Mouse (Mus musculus): ENCODE results near the gene Top2a. TPM values are rescaled to one million over a fixed set of nuclear protein-coding genes. Genes with fewer than 3 reads are reported as not detected.
"Not testable (repeated sequence)": the region's sequence is repeated elsewhere in the genome, so short reads cannot be mapped to it uniquely, and the experiment has no call there.

Gene Top2a
- polyA plus RNA-seq, 2 experiments from 2014 or later, result 118 to 121 TPM

DNA sequence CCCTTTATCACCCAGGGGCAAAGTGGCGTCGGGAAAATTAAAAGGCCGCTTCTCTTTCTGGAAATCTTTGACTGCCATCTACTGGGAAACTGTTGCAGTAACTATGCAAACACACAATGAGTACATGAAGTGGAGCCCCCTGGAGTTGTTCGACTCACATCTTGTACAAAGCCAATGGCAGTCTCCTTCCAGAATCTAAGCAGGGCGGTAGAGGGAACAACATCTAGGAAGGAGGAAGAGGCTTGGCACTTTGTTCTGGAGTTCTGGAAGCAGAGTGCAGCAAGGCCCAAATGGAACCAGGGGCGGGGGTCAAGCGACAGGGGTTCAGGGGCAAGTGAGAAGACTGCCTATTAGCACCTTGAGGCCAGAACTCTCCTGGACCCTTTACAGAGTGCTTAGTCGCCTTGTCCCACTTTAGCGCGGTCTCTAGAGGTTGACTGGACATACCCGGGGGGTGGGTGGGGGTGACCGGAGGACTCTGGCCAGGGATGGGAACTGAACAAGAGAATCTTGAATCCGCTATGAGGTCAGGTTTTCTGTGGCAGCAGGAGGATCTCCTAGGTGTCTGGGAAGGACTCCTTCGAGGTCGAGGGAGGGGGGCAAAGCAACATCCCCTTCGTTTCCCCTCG lies 16.5 kb upstream of the Top2a start:
- no peak for ATAC-seq

DNA sequence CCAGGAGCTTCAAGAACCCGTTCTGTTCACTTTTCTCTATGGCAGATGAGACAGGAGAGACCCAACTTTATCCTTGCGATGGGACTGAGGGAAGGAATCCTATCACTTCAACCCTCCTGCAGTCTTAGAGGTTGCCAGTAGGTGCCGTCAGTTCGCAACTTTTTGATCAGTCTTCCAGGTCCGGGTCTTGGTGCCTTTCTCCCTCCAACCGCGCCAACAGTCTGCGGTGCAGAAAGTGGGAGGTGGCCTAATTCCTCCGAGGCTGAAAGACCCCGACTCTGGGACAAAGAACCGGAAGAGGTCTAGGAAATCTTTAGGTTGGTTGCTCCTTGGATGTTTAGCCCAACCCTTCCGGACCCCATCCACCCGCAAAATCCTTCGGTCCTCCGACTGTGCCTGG lies 15.8 kb upstream of the Top2a start:
- ATAC-seq, result peak; percentile 65

DNA sequence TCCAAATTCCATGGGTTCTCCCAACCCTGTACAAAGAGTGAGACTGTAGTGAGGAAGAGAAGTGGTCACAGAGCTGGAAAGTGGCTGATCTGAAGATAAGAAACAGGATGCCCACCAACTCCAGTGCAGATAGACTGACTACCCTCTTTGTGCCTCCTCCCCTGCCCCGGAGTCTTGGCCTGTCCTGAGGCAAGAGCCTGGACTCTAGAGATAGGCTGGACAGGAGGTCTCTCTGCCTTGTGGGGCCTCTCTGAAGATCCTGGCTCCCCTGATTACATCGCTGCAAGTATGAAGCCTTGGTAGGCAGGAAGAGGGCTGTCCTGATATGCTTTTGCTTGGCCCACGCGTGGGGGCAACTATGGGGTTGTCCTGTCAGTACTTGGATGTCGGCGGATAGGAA lies 12.3 kb upstream of the Top2a start:
- no peak for ATAC-seq

DNA sequence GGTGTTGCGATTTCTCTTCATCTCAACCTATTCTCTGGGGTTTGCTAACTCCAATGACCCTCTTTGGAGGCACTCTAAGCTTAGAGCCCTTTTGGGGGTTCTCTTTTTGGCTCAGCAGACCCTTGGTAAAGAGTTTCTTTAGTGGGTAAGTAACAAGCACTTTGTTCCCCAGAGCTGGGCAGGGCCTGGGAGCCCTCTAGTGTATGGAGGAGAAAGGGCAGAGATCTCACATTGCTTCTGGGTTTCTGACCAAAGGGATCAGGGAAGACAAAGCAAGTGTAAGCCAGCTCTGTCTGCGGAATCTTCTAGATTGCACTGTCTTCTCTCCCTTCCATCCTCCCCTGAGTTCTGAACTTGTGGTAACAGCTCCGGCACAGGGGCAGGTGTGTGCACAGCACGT lies 11.4 kb upstream of the Top2a start:
- ATAC-seq, result no peak

DNA sequence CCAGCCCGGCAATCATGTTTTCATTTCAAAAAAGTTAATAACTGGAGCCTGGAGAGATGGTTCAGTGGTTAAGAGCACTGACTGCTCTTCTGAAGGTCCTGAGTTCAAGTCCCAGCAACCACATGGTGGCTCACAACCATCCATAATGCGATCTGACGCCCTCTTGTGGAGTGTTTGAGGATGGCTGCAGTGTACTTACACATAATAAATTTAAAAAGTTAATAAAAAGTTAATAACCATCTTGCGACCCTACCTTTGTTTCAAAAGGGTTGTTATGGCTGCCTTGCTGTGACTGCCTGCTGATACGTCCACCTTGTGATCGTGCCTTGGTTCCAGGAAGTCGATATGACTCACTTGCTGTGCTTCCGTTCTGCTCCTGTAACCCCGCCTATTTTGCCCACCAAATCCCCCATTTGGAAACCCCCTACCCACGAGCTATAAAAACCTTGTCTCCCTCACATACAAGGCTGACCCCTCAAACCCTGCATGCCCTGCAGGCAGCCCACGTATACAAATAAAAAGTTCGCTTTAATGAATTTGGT lies 3.0 kb upstream of the Top2a start:
- ATAC-seq, result no peak

DNA sequence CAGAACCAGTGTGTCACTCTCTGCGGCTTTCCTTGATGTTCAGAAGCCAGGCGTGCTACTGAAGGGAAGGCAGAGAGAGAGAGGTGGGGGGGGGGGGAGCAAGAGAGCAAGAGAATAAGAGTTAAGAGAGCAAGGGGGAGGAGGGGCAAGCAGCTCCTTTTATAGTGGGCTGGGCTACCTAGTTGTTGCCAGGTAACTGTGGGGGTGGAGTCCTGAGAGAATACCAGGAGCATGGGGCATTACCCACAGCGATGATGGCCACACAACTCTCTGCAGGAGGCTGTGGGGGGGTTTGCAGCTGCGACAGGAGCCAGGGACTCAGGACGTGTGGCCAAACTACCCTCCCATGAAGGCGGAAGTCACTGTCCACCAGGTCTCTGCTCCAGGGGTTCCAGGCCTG lies 1.9 kb upstream of the Top2a start:
- no peak for ATAC-seq

DNA sequence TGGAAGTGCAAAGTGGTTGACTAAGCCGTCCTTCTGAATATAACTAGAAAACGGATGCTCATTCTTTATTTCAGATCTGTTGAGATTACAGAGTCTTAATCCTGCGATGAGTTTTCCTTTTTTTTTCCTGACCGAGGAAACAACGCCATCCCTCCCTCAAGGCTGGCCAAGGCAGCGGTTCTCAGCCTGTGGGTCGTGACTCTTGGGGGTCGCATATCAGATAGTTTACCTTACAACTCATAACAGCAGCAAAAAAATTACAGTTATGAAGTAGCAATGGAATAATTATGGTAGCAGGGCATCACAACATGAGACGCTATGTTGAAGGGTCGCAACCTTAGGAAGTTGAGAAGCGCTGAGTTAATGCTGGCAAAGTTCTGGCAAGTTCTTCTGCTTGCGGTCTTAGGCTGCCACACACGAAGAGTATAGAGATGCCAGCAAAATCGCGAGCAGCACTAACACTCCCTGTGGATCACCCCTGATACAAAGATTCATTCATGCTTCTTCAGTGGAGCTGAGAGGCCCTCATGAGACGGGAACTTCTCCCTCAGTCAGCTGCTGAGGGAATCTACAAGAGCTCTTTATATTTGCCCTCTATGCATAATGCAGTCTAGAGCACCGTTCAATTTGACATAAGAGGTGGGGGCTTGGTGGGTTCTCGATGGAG lies 612 bp upstream of the Top2a start:
- no peak for ATAC-seq

DNA sequence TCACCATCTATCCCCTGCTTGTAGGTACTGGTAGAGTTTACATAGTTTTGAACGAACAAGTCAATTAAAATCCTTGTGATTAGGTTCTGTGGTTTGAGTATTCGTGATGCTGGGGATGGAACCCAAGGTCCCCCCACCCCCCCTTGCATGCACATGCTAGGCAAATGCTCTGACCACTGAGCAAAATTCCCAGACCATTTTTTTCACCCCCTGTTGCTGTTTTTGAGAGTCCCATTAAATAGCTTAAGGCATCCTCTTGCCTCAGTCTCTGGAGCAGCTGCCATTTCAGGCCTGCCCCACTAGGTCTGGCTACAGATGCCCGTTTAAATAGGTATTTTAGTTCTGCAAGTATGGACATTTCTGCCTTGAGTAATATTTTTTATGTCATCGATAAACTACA lies 895 bp downstream of the Top2a start:
- no peak for ATAC-seq

DNA sequence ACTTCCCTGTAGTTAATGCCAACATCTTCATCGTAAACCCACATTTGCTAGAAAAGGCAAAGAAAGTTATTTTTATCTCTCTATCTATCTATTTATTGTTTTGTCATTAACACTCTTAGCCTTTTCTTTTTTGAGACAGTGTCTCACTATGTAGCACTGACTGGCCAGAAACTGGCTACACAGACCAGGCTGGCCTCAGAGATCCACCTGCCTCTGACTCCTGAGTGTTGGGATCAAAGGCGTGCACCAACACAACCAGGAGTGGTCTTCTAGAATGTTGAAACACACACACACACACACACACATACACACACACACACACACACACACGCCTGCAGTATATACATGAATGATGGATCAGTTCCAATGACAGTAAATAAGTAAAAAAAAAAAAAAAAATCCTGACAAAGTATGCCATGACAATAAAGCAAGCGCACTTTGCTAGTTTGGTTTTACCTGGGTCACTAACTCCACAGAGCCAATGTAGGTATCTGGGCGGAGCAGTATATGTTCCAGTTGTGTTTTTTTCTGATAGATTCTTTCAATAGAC lies 1.5 kb downstream of the Top2a start:
- no peak for ATAC-seq

DNA sequence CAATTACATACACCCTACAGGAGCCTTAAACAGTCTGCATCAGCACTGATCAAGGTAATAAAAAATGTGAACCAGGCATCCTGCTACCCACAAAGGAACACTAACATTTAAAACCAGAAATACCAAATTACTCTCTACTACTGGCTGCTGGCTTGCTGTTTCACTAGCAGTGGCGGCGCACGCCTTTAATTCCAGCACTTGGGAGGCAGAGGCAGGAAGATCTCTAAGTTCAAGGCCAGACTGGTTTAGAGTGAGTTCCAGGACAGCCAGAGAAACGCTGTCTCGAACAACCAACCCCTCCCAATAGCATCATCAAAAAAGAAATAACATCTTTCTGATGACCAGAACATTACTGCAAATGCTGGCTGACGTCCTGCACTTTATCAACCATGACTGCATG lies 4.1 kb downstream of the Top2a start:
- ATAC-seq, result no peak

DNA sequence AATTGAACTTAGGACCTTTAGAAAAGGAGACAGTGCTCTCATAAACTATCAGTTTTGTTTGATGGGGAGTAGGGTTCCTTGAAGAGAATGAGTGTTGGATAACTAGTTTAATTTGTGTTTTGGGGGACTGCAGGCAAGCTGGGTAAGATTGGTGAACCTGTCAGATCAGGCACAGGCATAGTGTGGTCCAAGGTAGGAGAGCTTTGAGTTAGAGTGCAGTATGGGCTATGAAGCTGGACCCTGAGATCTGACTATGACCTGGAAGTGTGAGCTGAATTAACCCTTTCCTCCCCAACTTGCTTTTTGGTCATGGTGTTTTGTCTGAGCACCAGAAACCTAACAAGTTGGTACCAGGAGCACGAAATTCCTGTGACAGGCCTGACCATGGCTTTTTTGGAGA lies 10.1 kb downstream of the Top2a start:
- no peak for ATAC-seq

DNA sequence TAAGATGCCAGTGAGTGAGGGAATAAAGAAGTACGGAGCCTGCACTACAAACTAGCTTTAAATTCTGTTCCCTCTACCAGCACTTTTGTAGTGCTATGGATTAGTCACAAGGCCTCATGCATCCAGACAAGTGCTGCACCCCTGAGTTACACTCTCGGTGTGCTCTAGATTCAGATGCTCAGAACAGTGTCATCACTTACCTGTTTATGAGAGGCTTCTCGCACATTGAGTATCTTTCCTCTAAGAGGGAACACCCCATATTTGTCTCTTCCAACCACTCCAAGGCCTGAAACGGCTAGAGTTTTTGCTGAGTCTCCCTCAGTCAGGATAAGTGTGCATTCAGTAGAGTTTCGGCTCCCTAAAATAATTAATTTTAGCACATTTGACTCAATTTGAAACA lies 13.3 kb downstream of the Top2a start:
- ATAC-seq, result no peak

DNA sequence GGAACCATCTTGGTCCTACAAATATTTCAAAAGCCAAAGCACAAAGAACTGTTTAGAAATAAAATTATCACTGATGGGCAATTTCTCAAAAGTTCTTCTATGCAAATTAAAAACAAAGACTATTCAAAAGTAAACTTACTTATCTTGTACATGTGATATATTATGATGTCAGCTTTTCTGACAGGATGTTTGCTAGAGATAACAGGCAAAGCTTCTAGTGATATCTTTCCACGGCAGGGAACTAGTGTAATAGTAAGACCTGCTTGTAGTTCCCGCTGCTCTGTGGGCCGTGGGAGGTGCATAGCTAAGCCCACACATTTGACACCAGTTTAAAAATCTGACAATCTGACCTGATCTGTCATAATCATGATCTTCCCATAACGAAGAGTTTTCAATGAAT lies 13.9 kb downstream of the Top2a start:
- ATAC-seq, result peak; percentile 77

DNA sequence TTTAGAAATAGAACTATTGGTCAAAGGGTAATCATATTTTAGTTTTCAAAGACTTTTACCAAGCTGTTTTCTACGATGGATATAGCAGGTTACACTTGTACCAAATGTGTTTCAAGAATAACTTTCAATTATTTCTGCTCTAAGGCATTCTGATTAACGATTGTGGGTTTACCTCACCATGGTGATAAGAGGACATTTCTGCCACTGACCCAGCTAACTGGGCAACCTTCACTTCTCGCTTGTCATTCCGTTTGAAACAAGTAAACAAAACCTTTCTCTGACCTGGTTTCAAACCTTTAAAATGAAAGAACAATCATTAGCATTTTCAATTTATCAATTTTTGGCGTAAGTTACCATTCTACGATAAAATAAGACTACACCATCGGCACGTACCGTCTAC lies 17.2 kb downstream of the Top2a start:
- no peak for ATAC-seq

DNA sequence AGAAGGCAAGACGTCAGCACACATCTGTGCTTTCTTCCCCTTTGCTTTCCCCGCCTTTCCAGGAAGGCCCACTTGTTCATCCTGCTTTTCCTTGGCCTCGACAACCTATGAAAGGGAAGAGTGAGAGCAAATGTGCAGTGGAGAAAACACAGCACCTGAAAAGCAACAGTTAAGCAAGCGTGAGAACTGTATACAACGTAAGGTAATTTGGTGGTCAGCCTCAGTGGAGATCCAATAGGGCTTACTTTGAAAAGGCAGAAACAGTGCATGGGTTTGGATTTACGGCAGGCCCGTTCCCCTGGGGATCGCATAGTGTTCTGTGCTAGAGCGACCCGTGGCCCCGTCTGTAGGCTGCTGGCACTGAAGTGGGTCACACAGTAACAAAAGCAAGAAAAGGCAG lies 24.7 kb downstream of the Top2a start:
- no peak for ATAC-seq

DNA sequence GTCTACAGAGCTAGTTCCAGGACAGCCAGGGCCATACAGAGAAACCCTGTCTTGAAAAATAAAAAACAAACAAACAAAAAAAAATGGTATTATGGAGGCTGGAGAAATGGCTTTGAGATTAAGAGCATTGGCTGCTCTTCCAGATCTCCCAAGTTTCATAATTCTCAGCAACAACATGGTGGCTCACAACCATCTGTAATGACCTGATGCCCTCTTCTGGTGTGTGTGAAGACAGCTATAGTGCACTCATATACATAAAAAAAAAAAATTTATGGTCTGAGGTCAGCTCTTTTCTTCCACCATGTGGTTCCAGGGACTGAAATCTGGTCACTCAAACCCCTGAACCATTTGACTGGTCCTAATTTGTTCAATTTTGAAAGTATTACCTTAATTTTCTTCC lies 25.2 kb downstream of the Top2a start:
- ATAC-seq, result no peak

DNA sequence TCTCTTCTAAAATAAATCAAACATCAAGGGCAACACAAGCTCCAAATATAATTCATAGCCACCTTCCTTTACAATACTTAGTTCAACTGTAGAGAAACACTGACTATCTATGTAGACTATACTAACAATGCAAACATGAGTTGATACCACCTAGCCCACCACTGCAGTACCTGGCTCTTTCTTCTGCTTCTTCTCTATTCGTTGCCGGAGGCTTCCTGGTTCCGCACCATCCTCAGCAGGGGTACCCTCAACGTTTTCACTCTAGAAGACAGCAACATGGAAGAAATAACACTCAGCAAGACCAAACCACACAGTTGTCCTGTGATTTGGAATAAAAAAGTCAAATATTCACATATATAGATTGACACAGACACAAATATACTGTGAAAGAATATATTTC lies 26.3 kb downstream of the Top2a start:
- ATAC-seq, result no peak

DNA sequence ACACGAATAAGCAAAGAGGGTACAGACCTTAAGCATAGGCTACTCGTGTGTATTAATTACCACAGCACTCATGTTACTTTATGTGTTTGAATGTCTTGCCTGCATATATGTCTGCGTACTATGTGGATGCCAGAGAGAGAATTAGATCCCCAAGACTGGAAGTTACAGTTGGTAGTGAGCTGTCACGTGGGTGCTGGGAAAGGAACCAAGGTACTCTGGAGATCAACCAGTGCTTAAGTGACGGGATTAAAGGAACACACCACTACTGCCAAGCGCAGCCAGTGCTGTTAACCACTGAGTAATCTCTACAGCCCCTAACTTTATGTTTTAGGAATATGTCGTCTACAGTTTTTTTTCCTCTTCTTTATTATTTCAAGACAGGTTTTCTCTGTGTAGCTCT lies 28.0 kb downstream of the Top2a start:
- ATAC-seq, result no peak

DNA sequence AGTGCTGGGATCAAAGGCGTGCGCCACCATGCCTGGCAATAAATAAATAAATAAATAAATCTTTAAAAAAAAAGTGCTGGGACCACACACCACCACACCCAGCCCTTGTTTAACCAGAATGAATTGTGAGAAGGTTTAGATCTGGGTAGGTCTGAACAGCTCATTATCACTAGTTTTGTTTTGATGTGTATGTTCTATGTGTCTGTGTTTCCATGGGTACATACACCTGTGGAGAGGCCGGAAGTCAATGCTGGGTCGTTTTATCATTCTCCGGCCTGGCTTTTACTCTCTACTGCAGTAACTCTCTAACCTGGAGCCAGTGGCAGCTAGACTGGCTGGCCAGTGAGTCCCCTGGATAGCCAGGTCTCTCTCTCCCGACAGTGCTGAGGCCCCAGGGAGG lies 33.1 kb downstream of the Top2a start:
- peak; percentile 63 for ATAC-seq

DNA sequence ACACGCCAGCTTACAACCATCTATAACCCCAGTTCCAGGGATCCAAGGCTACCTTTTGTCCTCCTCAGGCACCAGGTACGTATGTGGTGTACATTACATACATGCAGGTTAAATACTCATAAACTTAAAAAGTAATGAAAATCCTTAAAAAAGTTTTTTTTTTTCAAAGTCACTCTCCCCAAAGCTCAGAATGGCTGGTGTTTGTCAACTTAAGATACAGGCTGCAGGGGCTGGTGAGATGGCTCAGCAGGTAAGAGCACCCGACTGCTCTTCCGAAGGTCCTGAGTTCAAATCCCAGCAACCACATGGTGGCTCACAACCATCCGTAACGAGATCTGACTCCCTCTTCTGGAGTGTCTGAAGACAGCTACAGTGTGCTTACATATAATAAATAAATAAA lies 35.7 kb downstream of the Top2a start:
- ATAC-seq, result not testable (repeated sequence)

DNA sequence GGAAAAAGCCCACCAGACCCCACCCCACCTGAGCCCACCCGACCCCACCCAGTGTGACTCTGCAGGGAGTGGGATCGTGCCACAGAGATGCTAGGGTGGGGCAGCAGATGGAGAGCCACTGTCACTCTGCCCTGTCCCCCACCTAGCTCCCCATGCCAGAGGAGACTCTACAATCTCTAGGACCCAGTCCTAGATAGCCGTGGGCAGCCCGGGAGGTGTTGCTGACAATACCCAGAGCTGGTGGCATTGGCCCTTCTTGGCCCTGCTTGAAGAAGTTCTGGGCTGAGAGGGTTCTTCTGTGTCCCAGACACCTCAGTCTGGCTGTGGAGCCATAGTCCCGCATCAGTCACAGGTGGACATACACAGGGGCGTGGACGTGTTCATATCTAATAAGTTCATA lies 38.4 kb downstream of the Top2a start:
- no peak for ATAC-seq

DNA sequence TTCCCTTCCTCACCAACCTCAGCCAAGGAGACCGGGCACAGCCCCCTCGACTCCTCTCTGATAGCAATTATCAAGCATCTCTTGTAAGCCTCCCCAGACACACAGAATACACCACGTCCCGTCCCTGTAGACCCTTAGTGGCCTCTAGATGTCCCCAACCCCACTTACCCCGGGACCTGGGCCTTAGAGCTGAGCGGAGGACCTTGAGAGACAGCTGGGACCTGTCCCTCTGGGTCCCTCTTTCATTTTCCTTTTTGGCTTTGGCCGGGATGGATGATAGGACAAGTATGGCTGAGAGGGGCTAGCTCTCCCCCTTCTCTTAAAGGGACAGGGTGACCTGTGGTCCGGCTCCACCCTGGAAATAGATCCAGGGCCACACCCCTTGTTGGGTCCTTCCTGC lies 40.4 kb downstream of the Top2a start:
- ATAC-seq, result no peak

DNA sequence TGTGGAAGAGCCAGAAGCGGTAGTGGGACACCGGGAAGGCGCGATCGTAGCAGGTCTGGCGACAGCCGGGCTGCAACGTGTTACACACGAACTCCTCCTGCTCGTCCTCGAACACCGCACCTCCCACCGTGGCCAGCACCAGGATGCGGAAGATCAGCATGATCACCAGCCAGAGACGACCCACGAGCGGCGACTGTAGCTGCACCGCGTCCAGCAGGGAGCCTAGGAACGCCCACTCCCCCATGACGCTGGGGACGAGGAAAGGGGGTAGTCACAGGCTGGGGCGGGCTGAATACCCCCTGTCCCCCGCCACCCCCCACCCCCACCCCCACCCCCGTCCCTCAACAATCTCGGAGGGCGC lies 41.2 kb downstream of the Top2a start, which contains the start of gene Gjd3:
TSS of gene Gjd3 (minus strand) at position 244 of the 361 bp plus-strand sequence.
- ATAC-seq, result no peak

DNA sequence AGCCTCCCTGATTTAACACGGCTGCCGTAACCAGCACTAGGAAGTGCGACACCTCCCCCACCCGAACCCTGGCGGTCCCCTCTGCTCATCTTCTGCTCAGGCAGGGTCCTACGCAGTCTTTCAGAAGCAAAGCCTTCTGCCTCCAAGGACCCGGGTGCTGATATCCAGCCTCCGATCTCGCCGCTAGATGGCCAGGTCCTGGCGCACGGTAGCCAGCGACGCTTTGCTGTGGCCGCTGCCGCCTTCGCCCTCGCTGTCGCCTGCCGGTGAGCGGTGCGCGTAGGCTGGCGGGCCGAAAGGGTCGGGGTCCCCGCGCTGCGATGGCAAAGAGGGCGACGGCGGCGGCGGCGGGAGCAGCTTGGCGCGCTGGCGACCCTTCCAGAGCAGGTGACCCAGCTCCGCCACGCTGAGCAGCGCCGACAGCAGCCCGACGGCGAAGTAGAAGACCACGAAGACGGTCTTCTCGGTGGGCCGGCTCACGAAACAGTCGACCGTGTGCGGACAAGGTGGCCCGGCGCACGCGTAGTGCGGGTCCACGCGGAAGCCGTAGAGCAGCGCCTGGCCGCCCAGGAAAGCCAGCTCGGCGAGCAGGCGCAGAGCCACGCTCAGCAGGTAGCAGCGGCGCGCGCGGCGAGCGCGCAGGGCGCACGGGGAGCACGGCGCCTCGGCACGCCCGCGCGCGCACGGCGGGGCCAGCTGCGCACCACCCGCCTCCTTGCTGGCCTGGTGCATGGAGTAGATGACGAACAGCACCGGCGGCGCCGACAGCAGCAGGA lies 41.8 kb downstream of the Top2a start:
- peak; percentile 56 for ATAC-seq

Data from activated CD4-positive, CD25-positive, alpha-beta regulatory T cell, adult 4 months (primary cell).